Mouse (Mus musculus): Measurements from ENCODE around the gene Myt1l.

Myt1l gene

GRCm38 (mm10) chr12:29723722-29724338, 195.6 kb downstream of the Myt1l start:
- DNase-seq (ENCODE audit: low spot score in 2 of 2) = no peak

DNA sequence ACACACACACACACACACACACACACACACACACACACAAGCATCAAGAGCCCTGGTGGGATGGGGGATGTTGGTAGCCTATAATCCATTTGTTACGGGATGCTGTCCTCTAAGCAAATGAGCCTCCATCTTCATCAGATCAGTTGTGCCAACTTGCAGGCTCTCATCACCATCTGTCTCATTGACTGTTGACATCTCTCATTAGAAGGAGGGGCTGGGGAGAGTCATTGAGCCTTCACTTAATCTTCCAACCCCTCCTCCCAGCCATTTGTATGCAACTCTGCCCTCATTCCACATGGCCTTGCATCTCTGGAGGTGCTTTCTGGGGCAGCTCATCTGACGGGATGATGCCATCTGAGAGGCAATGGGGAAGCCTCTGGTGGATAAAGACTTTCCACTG, 200.1 kb downstream of the Myt1l start:
- DNase-seq (ENCODE audit: low spot score in 2 of 2) = no peak

GRCm38 (mm10) chr12:29740346-29741025, 212.3 kb downstream of the Myt1l start:
- no peak for DNase-seq (ENCODE audit: low spot score in 2 of 2)

GRCm38 (mm10) chr12:29741181-29741580, 213.0 kb downstream of the Myt1l start:
- DNase-seq (ENCODE audit: low spot score in 2 of 2) = no peak

DNA sequence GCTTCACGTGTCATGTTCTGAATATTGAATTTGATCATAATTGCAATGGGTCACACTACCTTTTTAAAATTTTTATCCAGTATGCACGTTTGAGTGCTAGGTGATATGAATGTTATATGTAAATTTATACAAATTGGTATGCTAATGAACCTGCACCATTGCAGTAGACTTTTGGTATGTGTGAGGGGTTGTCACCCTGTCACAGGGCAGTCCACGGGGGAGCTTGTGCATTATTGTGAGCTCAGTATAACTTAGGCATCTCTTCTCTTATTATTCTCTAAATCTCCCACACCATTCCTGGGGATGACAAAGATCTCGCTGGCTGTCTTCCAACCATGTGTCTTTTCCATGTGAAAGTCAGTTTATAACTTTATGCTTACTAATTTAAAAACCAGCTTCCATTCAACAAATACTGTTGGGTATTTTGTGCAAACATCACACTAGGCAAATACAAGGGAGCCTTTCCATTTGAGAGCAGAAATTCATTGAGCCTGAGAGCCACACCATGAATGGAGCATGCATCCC, 222.5 kb downstream of the Myt1l start:
- no peak for DNase-seq (ENCODE audit: low spot score in 2 of 2)

- no peak for DNase-seq (ENCODE audit: low spot score in 2 of 2)
These were observed 227.1 kb downstream of the Myt1l start for GRCm38 (mm10) chr12:29755086-29755871.

DNA sequence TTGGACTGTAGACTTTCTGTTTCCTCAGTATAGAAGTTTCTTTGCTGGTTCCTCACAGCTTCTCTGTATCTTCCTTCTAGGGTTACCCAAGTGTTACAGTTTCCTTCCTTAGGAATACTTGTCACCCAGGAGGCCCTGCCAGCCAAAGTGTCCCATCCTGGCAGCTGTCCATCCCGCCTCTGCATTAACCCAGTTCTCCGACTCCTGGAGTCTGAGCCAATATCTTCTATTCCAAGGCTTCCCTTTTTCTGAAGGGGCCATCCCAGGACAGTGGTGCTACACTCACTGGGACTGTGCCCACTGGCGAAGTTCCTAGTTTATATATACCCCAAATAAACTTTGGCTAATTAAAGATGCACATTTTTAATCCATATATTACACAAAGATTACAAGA, 227.7 kb downstream of the Myt1l start:
- DNase-seq (ENCODE audit: low spot score in 2 of 2) = no peak

GRCm38 (mm10) chr12:29760611-29761010, 232.4 kb downstream of the Myt1l start:
- DNase-seq (ENCODE audit: low spot score in 2 of 2) = no peak

DNA sequence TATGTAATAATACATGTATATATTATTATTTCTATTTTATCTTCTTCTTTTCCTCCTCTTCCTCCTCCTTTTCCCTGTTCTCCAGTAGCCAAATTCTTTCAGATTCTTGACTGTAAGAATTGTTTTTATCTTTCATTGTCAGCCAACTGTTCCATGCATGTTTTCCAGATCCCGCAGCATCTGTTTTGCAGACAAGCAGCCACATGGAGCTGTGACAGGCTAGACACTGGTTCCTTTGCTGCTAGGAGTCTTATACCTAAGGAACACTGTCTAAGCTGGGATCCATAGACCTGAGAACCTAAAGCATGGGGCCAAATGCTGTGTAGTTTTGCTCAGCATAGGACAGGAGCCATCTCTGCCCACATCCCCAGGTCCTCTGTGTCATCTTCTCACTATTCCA, 238.0 kb downstream of the Myt1l start:
- DNase-seq (ENCODE audit: low spot score in 2 of 2) = no peak

GRCm38 (mm10) chr12:29771791-29772190, 243.6 kb downstream of the Myt1l start:
- DNase-seq (ENCODE audit: low spot score in 2 of 2) = no peak

DNA sequence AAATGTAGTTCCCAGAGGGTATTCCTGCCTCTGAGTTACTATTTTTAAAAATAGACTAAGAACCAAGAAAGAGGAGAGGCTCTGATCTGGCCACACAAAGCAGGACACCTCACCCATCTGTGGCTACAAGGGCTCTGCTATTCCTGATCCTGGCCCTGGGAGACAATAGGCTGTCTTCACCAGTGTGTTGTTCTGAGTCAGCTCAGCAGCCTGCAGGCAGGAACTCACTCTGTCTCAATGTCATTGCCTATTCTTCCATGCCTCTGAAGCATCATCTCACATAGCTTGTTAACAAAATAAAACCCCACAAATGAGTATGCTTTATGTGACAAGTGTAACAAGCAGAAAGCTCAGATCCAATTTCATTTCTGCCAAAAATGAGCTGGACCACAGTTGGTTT, 244.2 kb downstream of the Myt1l start:
- no peak for DNase-seq (ENCODE audit: low spot score in 2 of 2)

- no peak for DNase-seq (ENCODE audit: low spot score in 2 of 2)
These were observed 250.7 kb downstream of the Myt1l start for GRCm38 (mm10) chr12:29778901-29779300.

DNA sequence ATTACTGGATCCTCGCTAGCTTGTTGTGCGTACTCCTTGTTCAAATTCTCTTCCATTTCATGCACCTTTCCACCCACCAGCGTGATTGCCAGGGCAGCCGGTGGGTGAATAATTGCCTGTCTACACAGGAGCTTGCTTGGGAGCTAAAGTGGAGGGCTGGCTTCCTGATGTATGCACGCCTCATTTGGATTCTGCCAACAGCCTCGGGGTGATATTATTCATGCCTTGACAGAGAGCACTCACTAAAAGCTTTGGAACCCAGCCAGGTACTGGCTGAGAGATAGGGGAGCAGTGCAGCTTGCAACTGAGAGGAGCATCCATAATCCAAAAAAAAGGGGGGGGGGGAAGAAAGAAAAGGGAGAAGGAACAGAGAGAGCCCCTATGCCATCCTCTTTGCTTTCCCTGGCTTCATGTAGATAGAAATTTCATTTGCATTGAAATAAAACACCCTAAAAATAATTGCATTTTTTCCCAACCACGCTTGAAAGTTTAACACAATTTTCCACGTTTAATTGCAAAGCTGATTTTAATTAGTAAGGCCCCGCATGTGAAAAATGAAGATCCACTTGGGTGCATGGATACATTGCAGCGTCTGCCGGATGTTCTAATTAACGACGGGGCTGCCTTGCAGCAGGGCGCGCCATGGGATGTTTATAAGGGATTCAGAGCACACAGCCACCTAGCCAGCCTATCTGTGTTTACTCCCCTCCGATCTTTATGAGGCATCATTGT, 261.3 kb downstream of the Myt1l start:
- DNase-seq (ENCODE audit: low spot score in 2 of 2) = no peak

DNA sequence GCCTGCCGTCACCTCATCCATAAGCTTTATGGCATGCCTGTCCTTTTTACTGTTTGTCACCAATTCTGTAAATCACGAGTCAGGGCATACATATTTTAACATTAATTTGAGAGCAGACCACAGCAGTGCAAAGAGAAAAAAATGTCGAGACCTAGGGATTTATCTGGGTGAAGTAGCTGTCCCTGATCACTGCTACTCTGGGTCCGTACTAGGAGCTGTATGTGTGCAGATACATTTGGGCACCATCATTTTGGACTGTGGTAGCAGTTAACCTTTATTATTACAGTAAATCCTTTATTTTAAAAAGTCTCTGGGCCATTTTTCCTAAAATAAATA, 261.8 kb downstream of the Myt1l start:
- DNase-seq (ENCODE audit: low spot score in 2 of 2) = no peak

- no peak for DNase-seq (ENCODE audit: low spot score in 2 of 2)
These were observed 264.8 kb downstream of the Myt1l start for GRCm38 (mm10) chr12:29792998-29793397.

- no peak for DNase-seq (ENCODE audit: low spot score in 2 of 2)
These were observed 267.0 kb downstream of the Myt1l start for GRCm38 (mm10) chr12:29795107-29795673.

DNA sequence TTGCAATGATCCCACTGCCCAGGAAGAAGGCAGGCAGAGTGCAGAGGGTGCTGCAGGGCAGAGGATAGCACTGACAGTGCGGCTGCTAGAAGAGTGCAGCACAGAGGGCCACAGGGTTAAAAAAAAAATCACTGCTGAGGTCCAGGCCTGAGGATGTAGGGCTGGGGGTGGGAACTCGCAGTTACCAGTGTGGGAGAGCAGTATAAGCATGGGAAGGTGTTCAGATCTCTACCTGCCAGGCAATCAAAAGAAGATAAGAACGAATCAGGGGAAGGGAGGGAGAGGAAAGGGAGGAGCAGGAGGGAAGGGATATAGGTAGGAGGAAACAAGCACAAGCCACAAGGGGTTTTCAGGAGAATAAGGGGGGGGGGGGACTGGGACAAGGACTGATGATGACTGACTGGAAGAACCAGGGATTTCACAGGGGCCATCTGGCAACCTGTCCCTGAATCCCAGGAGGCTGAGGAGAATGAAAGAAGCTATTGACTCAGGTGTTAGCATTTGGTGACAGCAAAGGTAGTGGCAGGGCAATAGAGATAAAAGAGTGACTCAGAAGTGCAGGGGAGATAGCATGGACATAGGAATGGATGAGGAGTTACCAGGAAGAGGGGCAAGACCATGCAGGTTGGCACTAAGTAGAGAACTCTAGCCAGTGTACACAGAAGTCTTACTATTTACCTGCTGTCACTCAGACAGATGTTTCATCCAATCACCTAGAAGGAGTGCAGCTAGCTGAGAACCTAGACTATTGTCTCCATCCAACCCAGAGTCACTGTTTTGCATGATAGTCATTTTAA, 270.6 kb downstream of the Myt1l start:
- no peak for DNase-seq (ENCODE audit: low spot score in 2 of 2)

DNA sequence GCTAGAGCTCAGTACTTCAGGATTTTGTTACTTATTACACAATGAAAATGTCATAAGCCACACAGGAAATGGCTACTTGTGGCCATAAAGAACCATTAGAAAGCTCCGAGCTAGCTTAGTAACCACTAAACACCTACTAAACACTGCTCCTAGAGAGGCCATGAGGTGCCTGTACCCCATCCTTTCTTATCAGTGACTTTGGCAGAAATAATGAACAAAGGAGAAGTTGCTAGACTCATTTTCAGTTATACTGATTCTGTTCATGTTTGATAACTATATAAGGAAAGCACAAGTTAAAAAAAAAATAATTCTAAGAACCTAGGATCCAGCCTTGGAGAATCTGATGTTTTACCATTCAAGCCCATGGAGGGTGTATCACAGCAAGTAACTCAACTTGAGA, 278.2 kb downstream of the Myt1l start:
- DNase-seq (ENCODE audit: low spot score in 2 of 2) = no peak

DNA sequence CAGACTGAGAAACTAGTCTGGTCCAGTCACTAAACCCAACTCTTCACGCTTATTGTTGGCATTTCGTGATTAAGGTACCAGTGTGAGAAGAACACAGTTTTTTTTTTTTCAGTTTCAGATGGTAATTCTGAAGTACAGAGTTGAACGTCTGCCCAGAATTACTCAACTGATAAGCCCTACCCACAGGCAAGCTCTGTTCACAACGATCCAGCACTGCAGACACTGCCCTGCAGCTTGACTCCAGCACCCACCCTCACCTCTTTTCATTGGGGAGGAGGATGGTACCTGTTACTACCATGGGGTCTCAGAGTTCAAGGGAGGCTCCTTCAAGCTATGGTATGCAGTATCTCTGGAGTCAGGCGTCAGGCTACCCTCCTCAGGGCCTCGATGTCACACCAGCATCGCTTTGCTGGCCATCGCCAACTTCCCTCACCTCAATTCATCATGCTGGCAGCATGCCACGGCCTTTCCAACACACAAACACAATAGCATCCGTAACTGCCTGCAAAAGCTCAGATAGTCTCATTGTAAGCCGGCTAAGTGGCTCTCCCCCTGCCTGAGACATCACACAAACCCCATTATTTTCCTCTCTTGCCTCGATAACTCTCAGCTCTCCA, 281.5 kb downstream of the Myt1l start:
- no peak for DNase-seq (ENCODE audit: low spot score in 2 of 2)

- no peak for DNase-seq (ENCODE audit: low spot score in 2 of 2)
These were observed 287.3 kb downstream of the Myt1l start for GRCm38 (mm10) chr12:29815466-29815865.

GRCm38 (mm10) chr12:29816130-29816529, 287.9 kb downstream of the Myt1l start:
- no peak for DNase-seq (ENCODE audit: low spot score in 2 of 2)

Data from natural killer cell, adult 2 months (primary cell).